Mouse (Mus musculus) bone marrow, adult 2 months (tissue): ENCODE data around the gene Spag7.
A peak's percentile ranks its signal among the peaks of the same experiment; 100 is the strongest.

Experiments used
- CTCF ChIP-seq: fragments of 200-500 bp; IDR thresholded peaks from 2 replicates; pipeline ENCODE4 v1.5.1; 2011; ENCODE audit warnings: low read length, control low read depth; ENCODE audit not compliant: control insufficient read depth, insufficient read depth
- POLR2A ChIP-seq: fragments of 200-500 bp; IDR thresholded peaks from 2 replicates; pipeline ENCODE4 v1.6.1; 2011; ENCODE audit warnings: low read depth, mild to moderate bottlenecking, control low read depth, low read length, borderline replicate concordance; ENCODE audit not compliant: control insufficient read depth

GRCm38 (mm10) chr11:70668771-70669505 lies at the start of gene Spag7:
- TF ChIP-seq POLR2A (peak; percentile 78; the same call in 1 of the 2 replicates), CTCF (peak; percentile 21; the same call in 1 of the 2 replicates)
